Mouse (Mus musculus) ES-E14 (cell line): ENCODE measurements around the gene Abcg3.

Source experiments
- HCFC1 ChIP-seq: IDR thresholded peaks from 2 replicates; pipeline ENCODE4 v1.6.1; 2012; ENCODE audit warnings: low read length, inconsistent platforms, borderline replicate concordance; ENCODE audit not compliant: insufficient read depth
- MAFK ChIP-seq: IDR thresholded peaks from 2 replicates; pipeline ENCODE4 v1.6.1; 2014; ENCODE audit warnings: mild to moderate bottlenecking, low read depth, low read length, inconsistent platforms; ENCODE audit not compliant: insufficient read depth
- ZC3H11A ChIP-seq: IDR thresholded peaks from 2 replicates; pipeline ENCODE4 v1.6.1; 2012; ENCODE audit warnings: low read depth, mild to moderate bottlenecking, inconsistent platforms, low read length, borderline replicate concordance

- TF ChIP-seq ZC3H11A (no peak), MAFK (no peak), HCFC1 (no peak)
Observed at GRCm38 (mm10) chr5:104979040-104979513, 3.4 kb downstream of the Abcg3 start.
